Mouse (Mus musculus): ENCODE data around the gene Ppp1r12a. TPM values are rescaled to one million over a fixed set of nuclear protein-coding genes. Genes with fewer than 3 reads are reported as not detected.

Gene Ppp1r12a
- total and polyA plus RNA-seq, 2 experiments from 2014 or later = 51.6 to 92.3 TPM

DNA sequence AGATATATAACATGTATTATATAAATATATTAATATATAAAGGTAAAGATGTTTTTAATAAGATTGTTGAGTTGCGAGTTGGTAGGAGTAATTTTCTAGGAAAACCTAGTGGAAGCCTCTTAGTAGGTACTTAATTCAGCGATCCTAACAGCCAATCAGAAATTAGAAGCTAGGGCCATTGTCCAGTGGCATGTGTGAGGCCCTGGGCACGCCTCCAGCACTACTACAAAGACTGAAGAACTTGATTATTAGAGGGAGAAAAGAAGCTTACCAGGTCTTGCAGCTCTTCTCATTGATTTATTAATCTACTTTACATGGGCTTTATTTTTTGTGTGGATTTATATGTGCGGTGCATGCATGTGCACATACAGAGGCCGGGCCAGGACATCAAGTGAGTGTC, 123.0 kb downstream of the Ppp1r12a start:
- no peak for ATAC-seq
- 67% methylated on average over 5 of the region's 5 CpGs for WGBS

DNA sequence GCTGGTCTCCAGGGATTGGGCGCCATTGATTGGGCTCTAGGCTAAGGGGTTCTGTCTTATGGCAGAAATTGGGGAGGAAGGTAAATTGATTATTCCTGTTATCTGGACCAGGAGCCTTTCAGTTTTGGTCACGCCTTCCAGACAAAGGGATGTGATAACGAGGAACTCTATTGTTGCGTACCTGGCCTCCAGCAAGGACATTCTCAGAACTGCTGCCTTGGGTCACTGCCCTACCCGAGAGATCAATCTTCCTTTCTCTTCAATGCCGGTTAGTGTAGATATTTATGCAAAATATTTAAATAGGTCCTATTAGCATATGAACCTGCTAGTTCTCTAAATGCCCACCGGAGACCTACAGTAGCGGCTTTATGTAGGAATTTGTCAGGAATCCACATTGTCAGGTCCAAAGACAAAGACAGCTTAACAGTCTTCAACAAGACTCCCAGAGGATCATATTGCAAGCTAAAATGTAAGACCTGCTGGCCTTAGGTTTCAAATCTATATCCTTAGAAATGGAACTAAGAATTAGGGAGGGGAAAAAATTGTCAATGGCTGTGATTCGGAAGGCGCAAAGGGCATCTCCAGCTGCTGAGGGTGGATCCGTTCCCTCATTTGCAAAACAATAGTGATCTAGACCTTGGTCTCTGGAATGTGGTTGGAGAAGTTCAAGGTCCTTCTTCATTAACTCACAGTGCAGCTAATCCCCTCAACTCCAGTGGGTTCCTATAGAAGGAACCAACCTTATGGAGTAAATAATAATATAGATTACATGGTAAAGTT, 124.9 kb downstream of the Ppp1r12a start:
- Histone ChIP-seq H3K9ac (no peak overlapping the region), H3K4me3 (ENCODE audit: low read depth, low read length) (no peak overlapping the region), H3K27me3 (ENCODE audit: insufficient read depth, low read length) (no peaks in the 10 kb centered on the region), H3K27ac (ENCODE audit: low read depth, low read length) (no peak overlapping the region), H3K9me3 (ENCODE audit: low read length) (no peaks in the 10 kb centered on the region), H3K4me2 (ENCODE audit: low read depth) (no peak overlapping the region), H3K4me1 (ENCODE audit: insufficient read depth) (no peaks in the 10 kb centered on the region), H3K36me3 (ENCODE audit: insufficient read depth) (no peaks in the 10 kb centered on the region)
- ATAC-seq = no peak
- WGBS = 66% methylated on average over 11 of the region's 11 CpGs
- no peak for DNase-seq
- TF ChIP-seq CTCF (IDR thresholded peaks at IDR 0.05; ENCODE audit: low read depth) = no peak

More for the DNA sequence above, 123.0 kb downstream of the Ppp1r12a start:
- no peak for TF ChIP-seq CTCF (IDR thresholded peaks at IDR 0.05; ENCODE audit: low read depth)
- H3K4me2 ChIP-seq (ENCODE audit: low read depth) = no peak overlapping the region
- H3K27ac ChIP-seq (ENCODE audit: low read depth, low read length) = no peak overlapping the region
- no peaks in the 10 kb centered on the region for H3K27me3 ChIP-seq (ENCODE audit: insufficient read depth, low read length)
- H3K4me3 ChIP-seq (ENCODE audit: low read depth, low read length) = no peak overlapping the region
- no peak overlapping the region for H3K9ac ChIP-seq
- no peaks in the 10 kb centered on the region for H3K4me1 ChIP-seq (ENCODE audit: insufficient read depth)
- DNase-seq = no peak
- H3K36me3 ChIP-seq (ENCODE audit: insufficient read depth) = peaks cover 7% of the 10 kb centered on the region
- H3K9me3 ChIP-seq (ENCODE audit: low read length) = no peaks in the 10 kb centered on the region

DNA sequence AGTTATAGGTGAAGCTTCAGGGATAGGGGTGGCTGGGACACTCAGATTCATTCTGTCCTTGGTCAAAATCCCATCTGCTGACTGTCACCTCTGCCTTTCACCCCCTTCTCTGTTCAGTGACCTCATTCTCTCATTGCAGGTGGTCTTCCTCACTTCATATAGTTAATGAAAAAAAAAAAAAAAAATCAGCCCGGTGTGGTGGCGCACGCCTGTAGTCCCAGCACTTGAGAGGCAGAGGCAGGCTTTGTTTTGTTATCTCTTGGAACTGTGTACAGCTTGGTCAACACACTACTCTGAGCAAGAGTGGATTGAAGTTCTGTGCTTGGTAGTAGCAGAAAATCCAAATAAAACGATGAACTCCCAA, 125.4 kb downstream of the Ppp1r12a start:
- Histone ChIP-seq H3K36me3 (ENCODE audit: insufficient read depth) (no peaks in the 10 kb centered on the region), H3K27me3 (ENCODE audit: insufficient read depth, low read length) (no peaks in the 10 kb centered on the region), H3K4me1 (ENCODE audit: insufficient read depth) (no peaks in the 10 kb centered on the region), H3K4me2 (ENCODE audit: low read depth) (no peak overlapping the region), H3K4me3 (ENCODE audit: low read depth, low read length) (no peak overlapping the region), H3K9ac (no peak overlapping the region), H3K9me3 (ENCODE audit: low read length) (no peaks in the 10 kb centered on the region), H3K27ac (ENCODE audit: low read depth, low read length) (no peak overlapping the region)
- 83% methylated on average over 4 of the region's 4 CpGs for WGBS
- no peak for TF ChIP-seq CTCF (IDR thresholded peaks at IDR 0.05; ENCODE audit: low read depth)
- no peak for DNase-seq
- ATAC-seq = no peak

DNA sequence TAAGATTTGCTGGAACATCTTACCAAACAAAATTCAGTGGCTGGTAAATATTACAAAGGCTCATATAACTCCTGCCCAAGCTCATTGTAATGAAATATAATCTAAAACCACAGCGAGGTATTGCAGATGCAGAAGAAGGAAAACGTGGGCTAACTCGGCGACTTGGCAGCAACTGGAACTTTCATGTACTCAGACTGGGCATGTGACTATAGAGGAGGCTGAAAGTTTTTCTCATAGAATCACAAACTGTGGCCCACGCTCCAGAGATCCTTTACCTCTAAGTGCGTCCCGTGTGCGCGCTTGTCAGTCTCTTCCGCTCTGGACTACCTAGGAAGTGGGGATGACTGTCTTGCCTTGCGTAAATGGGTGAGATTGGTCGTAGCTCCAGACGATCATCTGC, 128.1 kb downstream of the Ppp1r12a start:
- ATAC-seq (no peak), DNase-seq (no peak)
- no peak overlapping the region for H3K4me3 ChIP-seq (ENCODE audit: low read depth, low read length)
- no peaks in the 10 kb centered on the region for H3K4me1 ChIP-seq (ENCODE audit: insufficient read depth)
- no peaks in the 10 kb centered on the region for H3K9me3 ChIP-seq (ENCODE audit: low read length)
- no peaks in the 10 kb centered on the region for H3K36me3 ChIP-seq (ENCODE audit: insufficient read depth)
- 95% methylated on average over 13 of the region's 13 CpGs for WGBS
- H3K27me3 ChIP-seq (ENCODE audit: insufficient read depth, low read length) = no peaks in the 10 kb centered on the region
- H3K27ac ChIP-seq (ENCODE audit: low read depth, low read length) = no peak overlapping the region
- no peak for TF ChIP-seq CTCF (IDR thresholded peaks at IDR 0.05; ENCODE audit: low read depth)
- no peak overlapping the region for H3K9ac ChIP-seq
- no peak overlapping the region for H3K4me2 ChIP-seq (ENCODE audit: low read depth)

DNA sequence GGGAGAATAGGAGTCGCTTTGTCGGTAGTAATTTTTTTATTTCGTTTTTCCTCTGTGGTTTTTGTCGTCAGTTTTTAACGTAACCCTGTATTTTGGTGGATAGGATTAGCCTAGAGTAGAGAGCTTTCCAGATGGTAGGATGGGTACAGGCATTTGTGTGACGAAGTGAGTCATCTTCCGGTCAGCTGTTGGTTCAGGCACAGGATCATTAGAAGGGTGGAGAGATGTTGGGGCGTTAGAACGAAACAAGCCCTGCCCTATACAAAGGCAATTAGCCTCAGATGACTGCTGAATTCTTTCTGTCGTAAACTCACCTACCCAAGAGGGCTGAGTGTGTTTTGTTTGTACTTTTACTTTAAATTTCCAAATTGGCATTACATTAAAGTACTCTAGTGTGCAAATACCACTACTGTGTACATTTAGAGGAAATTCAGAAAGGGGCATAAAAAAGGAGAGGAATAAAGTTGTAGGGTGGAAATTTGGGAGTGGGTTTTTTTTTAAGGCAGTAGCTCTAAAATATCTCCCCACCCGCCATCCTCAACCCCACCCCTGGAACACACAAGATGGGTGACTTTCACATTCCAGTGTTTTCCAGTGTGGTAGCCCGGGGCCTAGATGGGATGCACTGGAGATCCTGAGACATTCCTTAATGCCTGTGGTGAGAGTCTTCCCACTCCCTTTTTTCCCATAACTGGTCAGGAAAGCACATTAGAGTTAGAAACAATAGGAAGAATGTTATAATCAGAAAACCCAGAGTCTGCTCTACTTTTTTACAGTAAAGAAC, 129.9 kb downstream of the Ppp1r12a start:
- 81% methylated on average over 12 of the region's 12 CpGs for WGBS
- H3K4me3 ChIP-seq (ENCODE audit: low read depth, low read length) = no peak overlapping the region
- no peak overlapping the region for H3K4me2 ChIP-seq (ENCODE audit: low read depth)
- no peak overlapping the region for H3K27ac ChIP-seq (ENCODE audit: low read depth, low read length)
- H3K36me3 ChIP-seq (ENCODE audit: insufficient read depth) = no peaks in the 10 kb centered on the region
- no peaks in the 10 kb centered on the region for H3K27me3 ChIP-seq (ENCODE audit: insufficient read depth, low read length)
- ATAC-seq (no peak), DNase-seq (no peak)
- no peak for TF ChIP-seq CTCF (IDR thresholded peaks at IDR 0.05; ENCODE audit: low read depth)
- no peaks in the 10 kb centered on the region for H3K9me3 ChIP-seq (ENCODE audit: low read length)
- H3K4me1 ChIP-seq (ENCODE audit: insufficient read depth) = no peaks in the 10 kb centered on the region
- H3K9ac ChIP-seq = no peak overlapping the region

DNA sequence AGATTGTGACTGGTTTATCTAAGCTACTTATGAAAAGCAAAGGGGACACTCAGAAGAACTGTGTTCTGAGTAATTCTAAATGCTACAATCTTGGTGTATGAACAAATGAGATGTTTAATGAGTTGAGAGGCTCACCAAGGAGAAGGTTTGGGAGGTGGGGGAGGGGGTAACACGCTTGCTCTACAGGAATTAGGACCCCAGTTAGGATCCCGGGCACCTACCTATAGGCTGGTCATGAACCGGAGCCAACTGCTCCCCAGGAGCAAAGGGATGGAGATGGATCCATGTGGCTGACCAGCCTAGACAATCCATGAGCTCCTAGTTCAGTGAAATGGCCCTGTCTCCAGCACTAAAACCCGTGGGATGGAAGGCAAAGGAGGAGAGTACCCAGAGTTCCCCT, 130.7 kb downstream of the Ppp1r12a start:
- TF ChIP-seq CTCF (IDR thresholded peaks at IDR 0.05; ENCODE audit: low read depth) = no peak
- no peaks in the 10 kb centered on the region for H3K4me1 ChIP-seq (ENCODE audit: insufficient read depth)
- no peak overlapping the region for H3K4me3 ChIP-seq (ENCODE audit: low read depth, low read length)
- H3K36me3 ChIP-seq (ENCODE audit: insufficient read depth) = no peaks in the 10 kb centered on the region
- no peak for DNase-seq
- WGBS = 86% methylated on average over 4 of the region's 4 CpGs
- H3K9ac ChIP-seq = no peak overlapping the region
- no peaks in the 10 kb centered on the region for H3K27me3 ChIP-seq (ENCODE audit: insufficient read depth, low read length)
- H3K9me3 ChIP-seq (ENCODE audit: low read length) = no peaks in the 10 kb centered on the region
- no peak overlapping the region for H3K27ac ChIP-seq (ENCODE audit: low read depth, low read length)
- no peak overlapping the region for H3K4me2 ChIP-seq (ENCODE audit: low read depth)
- no peak for ATAC-seq

DNA sequence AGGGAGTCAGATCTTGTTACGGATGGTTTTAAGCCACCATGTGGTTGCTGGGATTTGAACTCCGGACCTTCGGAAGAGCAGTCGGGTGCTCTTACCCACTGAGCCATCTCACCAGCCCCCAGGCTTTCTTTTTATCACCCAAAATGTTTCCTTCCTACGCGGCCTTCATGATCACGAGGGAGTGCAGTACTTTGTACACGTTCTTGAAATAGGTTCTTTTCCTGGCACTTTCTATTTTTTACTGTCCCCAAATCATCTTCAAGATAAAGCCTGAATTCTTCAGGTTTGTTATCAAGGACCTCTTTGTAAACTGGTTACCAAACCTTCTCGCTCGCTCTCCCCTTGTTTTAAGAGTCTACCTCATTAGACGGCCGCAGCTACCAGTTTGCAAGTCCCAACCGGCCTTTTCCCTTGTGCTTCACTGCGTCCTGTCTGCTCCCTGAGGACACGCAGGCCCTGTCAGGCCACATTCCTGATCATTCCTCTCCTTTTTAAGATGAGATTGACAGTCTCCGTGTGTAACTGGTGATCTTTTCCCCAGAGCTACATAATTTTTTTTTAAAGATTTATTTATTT, 131.7 kb downstream of the Ppp1r12a start:
- Histone ChIP-seq H3K4me2 (ENCODE audit: low read depth) (no peak overlapping the region), H3K9me3 (ENCODE audit: low read length) (no peaks in the 10 kb centered on the region), H3K4me1 (ENCODE audit: insufficient read depth) (no peaks in the 10 kb centered on the region), H3K27me3 (ENCODE audit: insufficient read depth, low read length) (no peaks in the 10 kb centered on the region), H3K36me3 (ENCODE audit: insufficient read depth) (no peaks in the 10 kb centered on the region), H3K27ac (ENCODE audit: low read depth, low read length) (no peak overlapping the region), H3K4me3 (ENCODE audit: low read depth, low read length) (no peak overlapping the region), H3K9ac (no peak overlapping the region)
- WGBS = 93% methylated on average over 16 of the region's 16 CpGs
- TF ChIP-seq CTCF (IDR thresholded peaks at IDR 0.05; ENCODE audit: low read depth) = no peak
- DNase-seq = no peak
- no peak for ATAC-seq
